Mouse (Mus musculus): Measurements from ENCODE around the gene Fut1. TPM values are rescaled to one million over a fixed set of nuclear protein-coding genes. Genes with fewer than 3 reads are reported as not detected.

Fut1 gene
- polyA plus RNA-seq, 1 experiment from 2014 or later: 0.38 TPM

DNA sequence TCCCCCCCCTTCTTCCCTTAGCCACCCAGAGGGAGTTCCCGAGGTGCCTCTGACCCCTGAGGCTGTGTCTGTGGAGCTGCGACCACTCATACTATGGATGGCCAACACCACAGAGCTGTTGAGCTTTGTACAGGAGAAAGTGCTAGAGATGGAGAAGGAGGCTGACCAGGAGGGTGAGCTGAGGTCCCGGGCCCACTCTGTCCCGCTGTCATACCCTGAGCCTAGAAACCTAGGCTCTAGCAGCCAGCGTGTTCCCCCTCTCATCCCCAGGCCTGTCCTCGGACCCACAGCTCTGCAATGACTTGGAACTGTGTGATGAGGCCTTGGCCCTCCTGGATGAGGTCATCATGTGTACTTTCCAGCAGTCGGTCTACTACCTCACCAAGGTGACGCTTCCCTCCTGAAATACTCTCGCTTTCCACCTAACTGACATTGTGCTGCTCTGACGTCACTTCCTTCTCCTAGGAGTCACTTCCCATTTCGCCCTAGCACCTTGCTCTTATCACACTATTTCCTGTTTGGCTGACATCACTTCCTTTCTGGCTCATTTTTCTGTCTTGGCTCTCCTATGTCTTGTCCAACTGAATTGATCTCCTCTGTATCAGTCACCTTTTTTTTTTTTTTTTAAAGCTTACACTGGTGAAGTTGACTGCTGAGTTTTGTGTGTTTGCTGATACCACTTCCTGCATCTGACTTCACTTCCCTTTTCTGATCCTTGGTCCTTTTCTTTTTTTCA is 18.0 kb downstream of the Fut1 start:
- Histone ChIP-seq H3K9ac (no peak overlapping the region), H3K27me3 (replicated peaks) (no peaks in the 10 kb centered on the region; the same call in 1 of the 2 replicates), H3K36me3 (peaks cover 3% of the 10 kb centered on the region; the same call in 1 of the 2 replicates), H3K4me2 (replicated peaks) (no peak overlapping the region), H3K9me3 (no peaks in the 10 kb centered on the region), H3K4me3 (replicated peaks) (no peak overlapping the region), H3K4me1 (replicated peaks) (peaks cover 20% of the 10 kb centered on the region), H3K27ac (0 out of 2 replicates have a peak overlapping the region, but pooled peaks have one; percentile 36)
- ATAC-seq: no peak
- 88% methylated on average over 11 of the region's 11 CpGs for WGBS

DNA sequence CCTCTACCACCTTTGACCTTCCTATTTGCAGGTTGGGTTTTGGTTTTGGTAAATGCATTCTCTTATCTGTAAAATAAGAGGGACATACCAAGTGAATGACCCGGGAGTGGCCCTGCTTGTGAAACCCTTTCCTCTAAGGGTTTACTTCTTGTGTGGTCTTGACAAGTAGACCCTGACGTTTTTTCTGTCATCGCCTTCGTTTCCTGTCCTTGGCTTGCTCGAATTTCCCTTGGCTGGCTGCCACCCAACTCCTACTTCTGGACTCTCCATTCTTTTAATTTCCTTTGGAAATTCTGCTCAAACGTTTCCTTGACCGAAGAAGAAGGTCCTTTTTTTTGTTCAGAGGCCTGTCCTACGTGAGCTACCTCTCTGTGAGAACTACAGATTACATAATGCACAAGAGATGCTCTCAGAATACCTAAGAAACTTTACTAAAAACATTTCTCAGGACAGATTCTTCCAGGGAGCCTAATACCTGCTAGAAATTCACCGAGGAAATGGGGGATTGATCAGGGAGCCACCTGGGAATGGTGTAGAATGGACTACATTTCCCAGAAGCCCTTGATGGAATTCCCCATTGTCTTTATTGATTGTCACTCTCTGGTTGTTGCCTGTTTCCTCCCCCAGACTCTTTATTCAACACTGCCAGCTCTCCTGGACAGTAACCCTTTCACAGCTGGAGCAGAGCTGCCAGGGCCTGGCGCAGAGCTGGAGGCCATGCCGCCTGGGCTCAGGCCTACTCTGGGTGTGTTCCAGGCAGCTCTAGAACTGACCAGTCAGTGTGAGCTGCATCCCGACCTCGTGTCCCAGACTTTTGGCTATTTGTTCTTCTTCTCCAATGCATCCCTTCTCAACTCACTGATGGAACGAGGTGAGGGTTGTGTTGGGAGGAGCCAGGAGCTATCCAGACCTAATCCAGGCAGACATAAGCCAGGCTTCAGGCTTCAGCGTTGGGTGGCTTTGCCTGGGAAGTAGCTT is 18.9 kb downstream of the Fut1 start:
- H3K4me3 ChIP-seq (replicated peaks): no peak overlapping the region
- H3K9ac ChIP-seq: no peak overlapping the region
- no peak overlapping the region for H3K4me2 ChIP-seq (replicated peaks)
- WGBS: 72% methylated on average over 15 of the region's 15 CpGs
- H3K4me1 ChIP-seq (replicated peaks): peaks cover 27% of the 10 kb centered on the region
- ATAC-seq: no peak
- no peaks in the 10 kb centered on the region for H3K9me3 ChIP-seq
- no peaks in the 10 kb centered on the region for H3K27me3 ChIP-seq (replicated peaks)
- H3K27ac ChIP-seq: peak overlapping the region; percentile 36; the same call in 1 of the 2 replicates
- peaks cover 3% of the 10 kb centered on the region; the same call in 1 of the 2 replicates for H3K36me3 ChIP-seq

DNA sequence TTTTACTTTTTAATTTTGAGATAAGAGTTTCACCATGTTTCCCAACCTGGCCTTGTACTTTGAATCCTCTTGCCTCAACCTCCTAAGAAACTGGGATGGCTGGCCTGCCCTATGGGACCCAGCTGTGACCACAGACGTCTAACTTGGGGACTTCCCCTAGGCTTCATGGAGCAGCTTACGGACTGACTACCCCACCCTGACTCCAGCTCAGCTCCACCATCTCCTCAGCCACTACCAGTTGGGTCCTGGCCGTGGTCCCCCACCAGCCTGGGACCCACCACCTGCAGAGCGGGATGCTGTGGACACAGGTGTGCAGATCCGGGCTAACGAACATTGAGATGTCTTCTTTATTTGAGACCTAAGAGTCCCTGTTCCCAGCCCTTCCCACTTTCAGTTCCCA is 20.6 kb downstream of the Fut1 start:
- WGBS: 93% methylated on average over 6 of the region's 6 CpGs
- H3K4me2 ChIP-seq (replicated peaks): no peak overlapping the region
- peaks cover 3% of the 10 kb centered on the region; the same call in 1 of the 2 replicates for H3K36me3 ChIP-seq
- H3K4me1 ChIP-seq (replicated peaks): peaks cover 37% of the 10 kb centered on the region
- no peak overlapping the region for H3K9ac ChIP-seq
- H3K27me3 ChIP-seq (replicated peaks): no peaks in the 10 kb centered on the region
- no peak overlapping the region for H3K4me3 ChIP-seq (replicated peaks)
- H3K27ac ChIP-seq: no peak overlapping the region
- ATAC-seq: no peak
- no peaks in the 10 kb centered on the region for H3K9me3 ChIP-seq

- Histone ChIP-seq H3K27ac (no peak overlapping the region), H3K9me3 (no peaks in the 10 kb centered on the region), H3K36me3 (peaks cover 3% of the 10 kb centered on the region; the same call in 1 of the 2 replicates), H3K9ac (no peak overlapping the region), H3K4me2 (replicated peaks) (peak overlapping the region; percentile 44), H3K27me3 (replicated peaks) (no peaks in the 10 kb centered on the region), H3K4me3 (replicated peaks) (0 out of 2 replicates have a peak overlapping the region, but pooled peaks have one; percentile 1), H3K4me1 (replicated peaks) (peaks cover 37% of the 10 kb centered on the region)
- 23% methylated on average over 29 of the region's 29 CpGs for WGBS
- ATAC-seq: peak; percentile 84
These were observed 21.7 kb downstream of the Fut1 start for GRCm38 (mm10) chr7:45638623-45639401.

DNA sequence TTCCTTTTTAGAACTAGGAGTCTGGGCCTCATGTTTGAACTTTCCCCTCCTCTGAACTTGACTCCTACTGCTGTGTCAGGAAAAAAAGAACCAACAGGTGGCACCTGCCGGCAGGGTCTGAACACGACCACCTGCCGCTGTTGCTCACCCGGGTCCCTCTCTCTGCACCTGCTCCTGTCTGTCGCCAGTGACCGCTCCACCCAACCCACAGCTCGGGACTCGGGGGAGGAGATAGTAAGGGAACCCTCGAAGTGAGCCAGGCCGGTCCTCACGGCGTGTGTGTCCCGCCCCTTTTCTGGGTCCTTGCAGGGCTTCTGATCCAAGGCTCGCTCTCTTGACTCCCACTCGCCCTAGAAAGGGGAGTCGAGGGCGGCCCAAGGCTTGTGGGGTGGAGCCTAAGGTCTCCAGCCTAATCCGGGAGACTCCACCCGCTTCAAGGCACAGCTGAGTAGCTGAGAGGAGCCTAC is 22.5 kb downstream of the Fut1 start, which contains the start of gene Mamstr:
TSS of gene Mamstr (plus strand) at position 417 of the 467 bp plus-strand sequence.
- WGBS: 38% methylated on average over 19 of the region's 19 CpGs
- Histone ChIP-seq H3K4me2 (replicated peaks) (peak within 1 kb of the TSS; percentile 3; the same call in 1 of the 2 replicates), H3K27ac (no peak within 1 kb of the TSS)

DNA sequence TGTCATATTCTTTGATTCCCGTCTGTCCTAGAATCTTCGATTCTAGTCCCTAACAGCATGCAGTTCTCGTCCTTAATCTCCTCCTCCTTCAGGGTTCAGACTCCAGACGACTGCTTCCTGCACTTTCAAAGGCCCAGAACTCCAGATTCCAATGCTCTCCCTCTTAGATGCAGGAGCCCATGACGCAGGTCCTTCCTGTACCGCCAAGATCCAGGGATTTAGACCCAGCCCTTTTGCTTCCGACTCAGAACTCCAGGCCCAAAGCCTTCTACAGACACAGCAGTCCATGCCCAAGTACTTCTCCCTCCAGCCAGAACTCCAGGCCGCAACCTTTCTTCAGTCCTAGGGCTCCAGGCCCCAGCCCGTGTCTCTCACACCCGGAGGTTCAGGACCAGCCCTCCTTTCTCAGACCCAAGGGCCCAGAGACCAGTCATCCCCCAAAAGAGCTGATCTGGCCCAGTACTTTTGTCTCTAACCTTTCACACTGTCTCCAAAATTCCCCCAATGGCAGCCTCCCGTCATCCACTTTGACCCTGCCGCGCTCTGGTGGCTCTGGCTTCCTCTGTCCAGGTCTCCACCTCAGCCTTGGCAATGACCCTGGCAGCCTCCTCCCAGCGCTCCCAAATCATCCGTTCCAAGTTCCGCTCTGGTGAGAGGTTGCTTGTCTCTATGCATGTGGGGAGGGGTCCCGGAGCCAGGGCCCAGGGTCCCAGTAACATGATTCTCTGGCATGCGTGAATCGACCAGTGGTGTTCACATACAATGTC is 23.3 kb downstream of the Fut1 start:
- WGBS: 81% methylated on average over 19 of the region's 19 CpGs
- no peak overlapping the region for H3K4me2 ChIP-seq (replicated peaks)
- H3K9ac ChIP-seq: no peak overlapping the region
- peaks cover 3% of the 10 kb centered on the region; the same call in 1 of the 2 replicates for H3K36me3 ChIP-seq
- H3K27ac ChIP-seq: no peak overlapping the region
- H3K4me3 ChIP-seq (replicated peaks): no peak overlapping the region
- H3K4me1 ChIP-seq (replicated peaks): peaks cover 47% of the 10 kb centered on the region
- ATAC-seq: no peak
- no peaks in the 10 kb centered on the region for H3K9me3 ChIP-seq
- H3K27me3 ChIP-seq (replicated peaks): no peaks in the 10 kb centered on the region

More for the DNA sequence above, 22.5 kb downstream of the Fut1 start, which contains the start of gene Mamstr:
- H3K9ac ChIP-seq: no peak within 1 kb of the TSS; the same call in 1 of the 2 replicates
- peaks cover 44% of the 10 kb centered on the region for H3K4me1 ChIP-seq (replicated peaks)
- H3K27me3 ChIP-seq (replicated peaks): no peaks in the 10 kb centered on the region
- no peak within 1 kb of the TSS for H3K4me3 ChIP-seq (replicated peaks)
- no peaks in the 10 kb centered on the region for H3K9me3 ChIP-seq
- peaks cover 3% of the 10 kb centered on the region; the same call in 1 of the 2 replicates for H3K36me3 ChIP-seq
- no peak for ATAC-seq

GRCm38 (mm10) chr7:45641391-45642040 is 24.4 kb downstream of the Fut1 start:
- Histone ChIP-seq H3K4me2 (replicated peaks) (peak overlapping the region; percentile 78), H3K4me1 (replicated peaks) (peaks cover 42% of the 10 kb centered on the region), H3K9me3 (no peaks in the 10 kb centered on the region), H3K27me3 (replicated peaks) (no peaks in the 10 kb centered on the region), H3K36me3 (no peaks in the 10 kb centered on the region), H3K27ac (peak overlapping the region; percentile 37; the same call in 1 of the 2 replicates), H3K9ac (0 out of 2 replicates have a peak overlapping the region, but pooled peaks have one; percentile 28), H3K4me3 (replicated peaks) (peak overlapping the region; percentile 15; the same call in 1 of the 2 replicates)
- WGBS: 45% methylated on average over 16 of the region's 17 CpGs
- no peak for ATAC-seq

DNA sequence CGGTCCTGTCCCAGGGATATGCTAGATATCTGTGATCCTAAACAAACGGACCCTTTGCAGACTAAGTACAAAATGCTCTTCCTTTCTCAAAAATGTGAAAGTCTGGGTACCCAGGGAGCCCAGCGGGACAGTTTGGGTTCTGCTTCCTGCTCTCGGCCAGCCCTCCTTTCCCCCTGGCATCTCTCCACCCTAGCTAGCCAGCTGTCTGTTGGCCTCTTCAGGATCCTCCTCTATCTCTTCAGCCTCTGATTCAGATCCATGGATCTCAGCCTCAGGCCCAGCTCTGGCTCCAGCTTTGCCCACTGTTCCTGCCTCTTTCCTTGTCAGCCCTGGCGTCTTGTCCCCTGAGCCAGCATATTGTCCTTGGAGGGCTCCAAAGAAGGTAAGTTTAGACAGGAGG is 25.0 kb downstream of the Fut1 start:
- H3K9me3 ChIP-seq: no peaks in the 10 kb centered on the region
- H3K27me3 ChIP-seq (replicated peaks): no peaks in the 10 kb centered on the region
- 0 out of 2 replicates have a peak overlapping the region, but pooled peaks have one; percentile 15 for H3K4me3 ChIP-seq (replicated peaks)
- H3K36me3 ChIP-seq: no peaks in the 10 kb centered on the region
- H3K4me2 ChIP-seq (replicated peaks): peak overlapping the region; percentile 78
- WGBS: 70% methylated on average over 5 of the region's 5 CpGs
- peak overlapping the region; percentile 8; the same call in 1 of the 2 replicates for H3K9ac ChIP-seq
- peaks cover 42% of the 10 kb centered on the region for H3K4me1 ChIP-seq (replicated peaks)
- ATAC-seq: no peak
- H3K27ac ChIP-seq: peak overlapping the region; percentile 37; the same call in 1 of the 2 replicates

- H3K27ac ChIP-seq: peak overlapping the region; percentile 86
- WGBS: 31% methylated on average over 16 of the region's 16 CpGs
- H3K4me1 ChIP-seq (replicated peaks): peaks cover 42% of the 10 kb centered on the region
- ATAC-seq: no peak
- H3K4me3 ChIP-seq (replicated peaks): peak overlapping the region; percentile 44
- no peaks in the 10 kb centered on the region for H3K36me3 ChIP-seq
- no peaks in the 10 kb centered on the region for H3K9me3 ChIP-seq
- peak overlapping the region; percentile 57 for H3K9ac ChIP-seq
- peak overlapping the region; percentile 78 for H3K4me2 ChIP-seq (replicated peaks)
- H3K27me3 ChIP-seq (replicated peaks): no peaks in the 10 kb centered on the region
These were observed 25.6 kb downstream of the Fut1 start for GRCm38 (mm10) chr7:45642503-45643255.
